Mouse (Mus musculus) cortical plate, adult 2 months (tissue): ENCODE data around the gene Efhd1. TPM values are rescaled to one million over a fixed set of nuclear protein-coding genes. Genes with fewer than 3 reads are reported as not detected.
A peak's percentile ranks its signal among the peaks of the same experiment; 100 is the strongest.

ENCODE experiments used
- H3K27ac ChIP-seq: fragments of 200-500 bp; 2 replicates; pipeline ENCODE4 v1.5.1; 2012; ENCODE audit warnings: low read length, control low read depth, inconsistent platforms; ENCODE audit not compliant: insufficient read depth
- H3K4me1 ChIP-seq: fragments of 200-500 bp; 2 replicates; pipeline ENCODE4 v1.6.1; 2011; ENCODE audit warnings: low read length; ENCODE audit not compliant: control insufficient read depth, insufficient read depth
- H3K4me3 ChIP-seq: fragments of 200-500 bp; 2 replicates; pipeline ENCODE4 v1.5.1; 2011; ENCODE audit warnings: mild to moderate bottlenecking, low read length, control low read depth; ENCODE audit not compliant: insufficient read depth
- CTCF ChIP-seq: fragments of 200-500 bp; IDR thresholded peaks from 2 replicates; pipeline ENCODE4 v1.5.1; 2011; ENCODE audit warnings: mild to moderate bottlenecking, control low read depth, low read length; ENCODE audit not compliant: insufficient read depth; ENCODE audit errors: extremely low read depth
- POLR2A ChIP-seq: fragments of 200-500 bp; IDR thresholded peaks from 2 replicates; pipeline ENCODE4 v1.6.1; 2011; ENCODE audit warnings: mild to moderate bottlenecking, low read length, control low read depth; ENCODE audit not compliant: insufficient read depth; ENCODE audit errors: extremely low read depth
- polyA plus RNA-seq: library from polyadenylated mRNA; depleted of rRNA; stranded (reverse); fragments of >200 nt; gene quantifications from 2 replicates; pipeline ENCODE4 v1.2.3, GENCODE M21; 2012; rRNA removed

The Efhd1 gene
- polyA plus RNA-seq: 30.0 and 36.5 TPM in 2 replicates

DNA sequence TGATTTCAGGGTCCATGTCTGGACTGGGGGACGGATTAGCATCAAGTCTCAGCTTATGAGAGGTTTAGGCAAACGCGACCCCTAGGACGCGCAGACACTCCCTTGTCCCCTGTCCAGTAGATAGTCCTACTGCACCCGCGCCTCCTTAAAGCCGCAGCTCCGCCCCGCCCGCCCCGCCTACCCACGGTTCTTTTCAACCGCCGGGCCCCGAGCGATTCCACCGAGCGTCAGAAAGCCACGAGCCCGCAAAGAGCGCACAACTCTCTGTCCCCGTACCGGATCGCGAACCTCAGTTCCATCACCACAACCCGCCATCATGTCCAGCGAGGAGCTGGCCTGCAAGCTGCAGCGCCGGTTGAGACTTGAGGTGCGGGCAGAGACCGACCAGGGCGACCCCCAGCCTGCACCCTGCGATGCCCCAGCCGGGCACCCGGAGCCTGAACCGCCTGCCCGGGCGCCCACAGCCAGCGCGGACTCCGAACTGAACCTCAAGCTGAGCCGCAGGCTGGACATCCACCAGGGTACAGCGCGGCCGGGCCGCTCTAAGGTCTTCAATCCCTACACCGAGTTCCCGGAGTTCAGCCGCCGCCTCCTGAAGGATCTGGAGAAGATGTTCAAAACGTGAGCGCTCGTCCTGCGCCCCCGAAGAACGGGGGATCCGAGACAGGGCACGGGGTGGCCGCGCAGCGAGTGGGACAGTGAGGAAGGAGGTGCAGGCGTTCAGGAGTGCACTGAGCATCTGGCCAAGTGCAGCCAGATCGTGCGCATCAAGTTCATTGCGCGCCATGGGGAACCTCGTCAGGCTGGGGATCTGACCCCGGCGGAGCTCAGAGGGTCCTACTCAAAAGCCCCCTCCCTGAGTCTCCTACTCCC, at the start of gene Efhd1:
TSS of gene Efhd1 (plus strand) at position 230 of the 873 bp plus-strand sequence.
- no peak for TF ChIP-seq CTCF
- TF ChIP-seq POLR2A: no peak
- no peak within 1 kb of the TSS for H3K27ac ChIP-seq
- no peaks in the 10 kb centered on the region; the same call in 1 of the 2 replicates for H3K4me1 ChIP-seq
- H3K4me3 ChIP-seq: peak within 1 kb of the TSS; percentile 47

DNA sequence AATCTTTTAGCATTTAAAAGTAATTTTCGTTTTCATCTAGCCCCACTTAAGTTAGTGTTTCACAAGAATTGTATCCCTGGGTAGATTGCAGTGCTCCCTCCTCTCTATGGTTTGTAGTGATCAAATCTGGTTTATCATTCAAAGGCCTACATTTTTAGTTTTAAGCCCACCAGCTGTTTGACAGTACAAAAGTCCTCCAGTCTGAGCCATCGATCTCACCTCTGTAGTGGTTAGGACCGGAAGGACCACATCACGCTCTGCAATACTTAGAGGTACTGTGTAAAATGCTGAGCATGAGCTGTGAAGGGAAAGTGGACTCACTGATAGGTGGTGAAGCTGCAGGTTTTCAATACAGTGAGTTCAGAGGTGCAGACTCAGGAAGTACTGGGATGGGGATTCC, 49.4 kb upstream of the Efhd1 start:
- H3K4me3 ChIP-seq: peak overlapping the region; percentile 98
- H3K4me1 ChIP-seq: peaks cover 13% of the 10 kb centered on the region; the same call in 1 of the 2 replicates
- no peak overlapping the region for H3K27ac ChIP-seq
- TF ChIP-seq CTCF (no peak), POLR2A (no peak)

DNA sequence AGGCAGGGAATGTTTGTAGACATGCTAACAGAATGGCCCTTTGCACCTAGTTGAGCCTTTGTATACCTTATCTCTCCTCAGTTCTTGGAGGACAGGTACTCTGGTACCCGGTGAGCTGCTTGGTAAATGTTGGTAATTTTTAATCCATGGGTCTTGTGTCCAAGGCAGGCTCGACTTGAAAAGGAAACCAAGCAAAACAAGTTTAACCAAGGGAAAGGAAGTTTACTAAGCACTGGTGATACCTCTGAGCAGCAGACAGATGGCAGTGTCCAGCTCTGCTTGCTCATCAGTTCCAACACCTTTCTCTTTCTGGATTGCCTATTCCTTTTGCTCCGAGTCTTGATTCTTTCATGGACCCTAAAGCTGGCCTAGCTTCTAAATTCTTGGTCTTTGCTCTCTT, 46.2 kb upstream of the Efhd1 start:
- peak; percentile 70 for TF ChIP-seq CTCF
- TF ChIP-seq POLR2A: no peak
- H3K27ac ChIP-seq: no peak overlapping the region

DNA sequence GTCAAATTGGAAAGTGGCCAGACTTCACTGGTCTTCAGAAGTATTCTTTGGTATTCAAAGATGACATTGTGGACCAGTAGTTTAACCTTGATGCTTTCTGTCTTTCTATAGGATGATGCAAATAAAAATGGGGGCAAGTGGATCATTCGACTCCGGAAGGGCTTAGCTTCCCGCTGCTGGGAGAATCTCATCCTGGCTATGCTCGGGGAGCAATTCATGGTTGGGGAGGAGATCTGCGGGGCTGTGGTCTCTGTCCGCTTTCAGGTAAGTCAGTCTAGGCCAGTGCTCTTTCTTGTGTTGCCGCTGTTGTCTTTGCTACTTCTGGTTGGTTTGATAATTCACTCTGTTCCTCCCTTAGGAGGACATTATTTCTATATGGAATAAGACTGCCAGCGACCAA, 38.4 kb upstream of the Efhd1 start:
- Histone ChIP-seq H3K4me1 (no peaks in the 10 kb centered on the region), H3K4me3 (no peak overlapping the region), H3K27ac (no peak overlapping the region)
- no peak for TF ChIP-seq CTCF
- no peak for TF ChIP-seq POLR2A

More for the DNA sequence above, 46.2 kb upstream of the Efhd1 start:
- Histone ChIP-seq H3K4me3 (no peak overlapping the region), H3K4me1 (peaks cover 13% of the 10 kb centered on the region; the same call in 1 of the 2 replicates)

DNA sequence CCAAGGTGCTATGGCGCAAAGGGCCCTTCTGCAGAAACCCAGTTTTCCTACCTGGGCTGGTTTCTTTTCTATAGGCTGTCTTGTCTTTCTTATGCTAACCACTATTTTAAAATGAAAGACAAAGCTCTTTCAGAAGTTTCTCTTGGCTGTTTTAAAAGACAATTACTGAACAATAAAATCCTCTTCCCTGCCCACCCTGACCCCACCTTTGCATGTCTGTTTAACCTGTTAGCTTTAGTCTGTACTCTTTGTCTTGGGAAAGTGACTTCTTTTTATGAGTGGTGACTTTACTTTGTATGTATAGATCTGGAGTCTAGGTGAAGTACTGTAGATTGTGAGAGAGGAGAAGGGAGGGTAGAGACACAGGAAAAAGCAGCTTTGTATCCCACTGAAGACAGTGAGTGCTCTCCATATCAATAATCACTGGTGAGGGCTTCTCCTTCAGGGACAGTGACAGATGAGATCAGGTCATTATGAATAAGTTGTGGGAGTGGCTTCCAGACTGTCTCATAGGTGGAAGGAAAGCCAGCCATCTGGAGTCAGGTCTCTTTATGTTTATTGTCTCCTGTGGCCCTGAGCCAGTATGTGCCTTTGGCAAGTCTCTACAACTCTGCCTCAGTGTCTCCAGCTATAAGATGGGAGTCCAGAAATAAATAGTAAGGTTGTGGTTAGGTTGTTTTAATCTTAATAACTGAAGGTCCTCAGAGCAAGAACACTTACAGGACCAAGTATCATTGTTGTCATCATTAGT, 37.6 kb upstream of the Efhd1 start:
- Histone ChIP-seq H3K27ac (no peak overlapping the region), H3K4me1 (no peaks in the 10 kb centered on the region), H3K4me3 (no peak overlapping the region)
- TF ChIP-seq CTCF: no peak
- no peak for TF ChIP-seq POLR2A

DNA sequence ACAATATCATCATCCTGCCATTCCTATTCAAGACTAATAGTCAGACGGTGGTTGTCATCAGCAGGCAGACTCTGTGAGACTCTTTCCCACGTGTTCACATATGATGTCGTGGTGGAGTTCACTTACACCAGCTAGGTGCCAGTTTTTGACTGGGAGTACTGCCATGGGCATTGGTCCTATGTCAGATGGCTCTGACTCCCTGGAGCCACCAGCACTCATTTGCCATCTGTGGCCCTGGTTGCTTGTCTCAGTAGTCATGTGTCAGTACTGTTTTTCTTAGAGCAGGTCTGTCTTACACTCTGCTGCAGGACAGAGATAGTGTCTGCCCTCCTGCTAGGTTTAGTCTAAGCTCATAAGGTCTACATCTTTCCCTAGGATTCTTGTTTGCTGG, 37.0 kb upstream of the Efhd1 start:
- H3K4me1 ChIP-seq: no peaks in the 10 kb centered on the region
- TF ChIP-seq CTCF (no peak), POLR2A (no peak)
- no peak overlapping the region for H3K4me3 ChIP-seq
- H3K27ac ChIP-seq: no peak overlapping the region

DNA sequence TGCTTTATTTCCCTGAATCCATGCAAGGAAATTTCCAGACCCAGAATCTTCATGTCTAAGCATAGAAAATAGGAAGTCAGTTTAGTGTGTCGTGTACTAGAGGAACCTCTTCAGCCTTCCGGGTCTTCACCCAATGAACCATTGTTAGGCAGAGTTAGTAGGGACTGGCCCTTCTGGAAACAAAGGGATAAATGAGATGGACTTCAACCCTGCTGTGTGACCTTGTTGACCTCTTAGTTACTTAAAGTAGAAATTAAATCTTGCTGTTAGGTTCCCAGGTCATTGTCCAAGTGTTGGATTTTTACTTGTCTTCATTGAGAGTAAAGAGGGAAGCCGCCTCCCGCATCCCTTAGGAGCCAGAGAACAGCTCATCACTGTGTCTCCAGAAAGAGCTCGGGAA, 33.6 kb upstream of the Efhd1 start:
- Histone ChIP-seq H3K4me1 (no peaks in the 10 kb centered on the region), H3K27ac (no peak overlapping the region), H3K4me3 (no peak overlapping the region)
- TF ChIP-seq CTCF (no peak), POLR2A (no peak)

DNA sequence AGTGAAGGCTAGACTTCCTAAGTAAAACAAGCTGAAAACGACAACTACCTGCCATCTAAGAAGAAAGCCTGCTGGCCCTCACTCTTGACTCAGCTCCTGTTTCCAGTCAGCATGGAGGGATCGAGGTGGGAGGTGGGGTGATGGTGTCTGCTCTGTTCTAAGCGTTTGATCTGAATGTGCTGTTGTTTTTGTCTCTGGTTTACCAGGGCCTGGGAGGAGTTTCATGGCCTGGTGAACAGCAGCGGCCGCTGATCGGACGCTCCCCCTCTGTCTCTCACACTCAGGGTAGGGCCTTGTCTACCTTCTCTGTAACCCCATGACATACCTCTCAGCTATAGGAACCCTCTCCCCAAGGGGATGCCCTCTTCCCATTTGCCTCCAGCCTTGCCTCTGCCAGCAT, 32.0 kb upstream of the Efhd1 start:
- H3K4me3 ChIP-seq: no peak overlapping the region
- no peaks in the 10 kb centered on the region for H3K4me1 ChIP-seq
- H3K27ac ChIP-seq: no peak overlapping the region
- no peak for TF ChIP-seq POLR2A
- no peak for TF ChIP-seq CTCF

DNA sequence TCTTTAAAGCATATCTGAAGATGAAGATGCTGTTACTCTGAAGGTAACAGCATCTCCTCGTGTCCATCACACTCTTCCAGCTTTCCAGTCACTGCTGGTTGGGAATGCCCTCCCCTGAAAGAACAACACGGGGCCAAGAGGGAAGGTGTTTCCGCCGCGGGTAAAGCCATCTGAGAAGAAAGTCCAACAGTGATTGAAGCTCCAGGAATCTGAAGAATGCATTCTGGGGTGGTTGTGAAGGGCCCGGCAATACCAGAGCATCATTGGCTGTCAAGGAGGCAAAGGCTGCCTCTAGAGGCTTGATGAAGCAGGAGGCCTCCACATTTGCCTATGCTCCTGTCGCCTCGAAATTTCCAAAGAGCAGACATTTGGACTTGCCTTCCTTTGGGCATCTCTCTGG, 25.1 kb upstream of the Efhd1 start:
- TF ChIP-seq POLR2A: no peak
- TF ChIP-seq CTCF: no peak
- Histone ChIP-seq H3K4me3 (no peak overlapping the region), H3K27ac (no peak overlapping the region), H3K4me1 (no peaks in the 10 kb centered on the region)
